Mouse (Mus musculus): ENCODE results near the gene Snrnp35. TPM values are rescaled to one million over a fixed set of nuclear protein-coding genes. Genes with fewer than 3 reads are reported as not detected.

Snrnp35 gene
- polyA plus RNA-seq, 1 experiment: 5.9 TPM

DNA sequence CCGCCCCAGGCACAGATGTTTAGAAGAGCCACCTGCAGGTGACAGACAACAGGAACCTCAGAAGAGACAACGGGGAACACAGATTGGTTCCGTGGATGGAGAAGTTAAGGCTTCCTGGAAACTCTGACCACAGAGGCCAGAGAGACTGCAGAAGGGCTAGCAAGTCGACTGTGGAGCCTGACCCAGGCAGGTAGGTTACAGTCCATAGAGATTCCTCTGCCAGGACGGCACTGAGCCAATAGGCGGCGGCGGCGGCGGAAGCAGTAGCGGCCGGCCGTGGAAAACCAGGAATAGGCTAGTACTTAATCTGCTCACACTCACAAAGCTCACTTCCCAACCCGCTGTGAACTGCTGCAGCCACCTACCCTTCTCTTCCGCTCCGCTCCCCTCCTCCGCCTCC, 53.8 kb downstream of the Snrnp35 start:
- Histone ChIP-seq H3K27ac (ENCODE audit: insufficient read depth, low read depth, low read length) (peak overlapping the region; percentile 88), H3K4me3 (ENCODE audit: insufficient read depth, low read depth, low read length) (peak overlapping the region; percentile 46; the same call in 1 of the 2 replicates), H3K4me1 (ENCODE audit: control insufficient read depth, insufficient read depth, low read length) (peaks cover 4% of the 10 kb centered on the region; the same call in 1 of the 2 replicates), H3K36me3 (ENCODE audit: control insufficient read depth, insufficient read depth, low read length) (no peaks in the 10 kb centered on the region), H3K27me3 (replicated peaks; ENCODE audit: control insufficient read depth, insufficient read depth, low read length) (no peaks in the 10 kb centered on the region)
- TF ChIP-seq POLR2A (IDR thresholded peaks at IDR 0.05; ENCODE audit: low read depth, low read length) (no peak), CTCF (conservative IDR thresholded peaks at IDR 0.05; ENCODE audit: insufficient read depth, insufficient read length, low read depth, low read length) (no peak)
- 4% methylated on average over 17 of the region's 17 CpGs for WGBS
- DNase-seq: peak; percentile 91

DNA sequence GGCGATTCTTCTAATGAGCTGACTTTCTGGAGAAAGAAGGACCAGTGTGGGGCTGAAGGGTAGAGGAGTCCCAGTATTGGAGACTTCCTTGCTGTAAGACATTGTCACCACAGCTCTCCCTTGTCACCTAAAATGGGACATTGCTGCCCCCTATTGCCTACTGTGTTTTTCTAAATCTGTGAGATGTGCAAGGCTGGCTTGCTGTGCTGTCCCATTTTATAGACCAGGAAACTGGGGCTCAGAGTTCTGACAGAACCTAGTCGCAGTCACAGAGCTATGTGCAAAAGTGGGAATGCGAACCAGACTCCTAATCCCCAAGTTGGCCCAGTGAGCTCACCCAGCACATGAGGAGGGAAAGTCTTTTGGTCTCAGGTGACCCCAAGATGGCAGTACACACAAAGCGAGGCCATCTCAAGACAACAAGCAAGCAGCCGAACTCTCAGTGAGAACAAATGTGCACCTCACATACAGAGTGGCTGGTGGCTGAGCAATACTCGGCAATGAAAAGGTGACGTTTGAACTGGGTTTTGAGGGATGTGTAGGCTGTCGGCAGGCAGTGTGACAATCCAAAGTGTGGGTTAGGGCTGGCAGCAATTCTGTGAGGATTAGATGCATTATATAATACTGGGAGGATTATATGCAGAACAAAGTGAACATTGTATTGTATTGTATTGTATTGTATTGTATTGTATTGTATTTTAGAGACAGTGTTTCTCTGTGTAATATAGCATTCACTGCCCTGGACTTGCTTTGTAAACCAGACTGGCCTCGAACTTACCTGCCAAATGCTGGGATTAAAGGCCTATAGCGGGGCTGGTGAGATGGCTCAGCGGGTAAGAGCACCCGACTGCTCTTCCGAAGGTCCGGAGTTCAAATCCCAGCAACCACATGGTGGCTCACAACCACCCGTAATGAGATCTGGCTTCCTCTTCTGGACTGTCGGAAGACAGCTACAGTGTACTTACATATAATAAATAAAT, 56.2 kb downstream of the Snrnp35 start:
- Histone ChIP-seq H3K36me3 (ENCODE audit: control insufficient read depth, insufficient read depth, low read length) (no peaks in the 10 kb centered on the region), H3K4me3 (ENCODE audit: insufficient read depth, low read depth, low read length) (no peak overlapping the region), H3K27ac (ENCODE audit: insufficient read depth, low read depth, low read length) (no peak overlapping the region), H3K27me3 (replicated peaks; ENCODE audit: control insufficient read depth, insufficient read depth, low read length) (no peaks in the 10 kb centered on the region), H3K4me1 (ENCODE audit: control insufficient read depth, insufficient read depth, low read length) (peaks cover 5% of the 10 kb centered on the region; the same call in 1 of the 2 replicates)
- WGBS: 75% methylated on average over 16 of the region's 16 CpGs
- DNase-seq: peak; percentile 88
- TF ChIP-seq POLR2A (IDR thresholded peaks at IDR 0.05; ENCODE audit: low read depth, low read length) (no peak), CTCF (conservative IDR thresholded peaks at IDR 0.05; ENCODE audit: insufficient read depth, insufficient read length, low read depth, low read length) (peak; percentile 68)

DNA sequence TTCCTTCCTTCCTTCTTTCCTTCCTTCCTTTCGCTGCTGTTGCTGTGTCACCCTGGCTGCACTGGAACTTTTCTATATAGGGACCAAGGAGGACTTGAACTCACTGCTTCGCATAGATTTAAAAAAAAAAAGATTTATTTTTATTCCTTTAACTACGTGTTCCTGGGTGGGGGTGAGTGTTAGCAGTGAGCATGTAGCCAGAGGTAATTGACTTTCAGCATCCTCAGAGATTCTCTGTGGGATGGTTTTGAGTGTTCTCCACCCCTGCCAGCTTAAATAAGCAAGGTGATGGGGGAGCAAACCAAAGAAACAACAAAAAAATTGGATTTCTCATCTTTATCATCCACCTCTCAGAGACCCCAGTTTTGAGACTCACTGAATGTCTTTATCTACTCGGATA, 57.0 kb downstream of the Snrnp35 start:
- Histone ChIP-seq H3K27me3 (replicated peaks; ENCODE audit: control insufficient read depth, insufficient read depth, low read length) (no peaks in the 10 kb centered on the region), H3K36me3 (ENCODE audit: control insufficient read depth, insufficient read depth, low read length) (peaks cover 2% of the 10 kb centered on the region; the same call in 1 of the 2 replicates), H3K27ac (ENCODE audit: insufficient read depth, low read depth, low read length) (no peak overlapping the region), H3K4me1 (ENCODE audit: control insufficient read depth, insufficient read depth, low read length) (peaks cover 5% of the 10 kb centered on the region; the same call in 1 of the 2 replicates), H3K4me3 (ENCODE audit: insufficient read depth, low read depth, low read length) (no peak overlapping the region)
- TF ChIP-seq POLR2A (IDR thresholded peaks at IDR 0.05; ENCODE audit: low read depth, low read length) (no peak), CTCF (conservative IDR thresholded peaks at IDR 0.05; ENCODE audit: insufficient read depth, insufficient read length, low read depth, low read length) (no peak)
- 72% methylated on average over 4 of the region's 4 CpGs for WGBS
- no peak for DNase-seq

DNA sequence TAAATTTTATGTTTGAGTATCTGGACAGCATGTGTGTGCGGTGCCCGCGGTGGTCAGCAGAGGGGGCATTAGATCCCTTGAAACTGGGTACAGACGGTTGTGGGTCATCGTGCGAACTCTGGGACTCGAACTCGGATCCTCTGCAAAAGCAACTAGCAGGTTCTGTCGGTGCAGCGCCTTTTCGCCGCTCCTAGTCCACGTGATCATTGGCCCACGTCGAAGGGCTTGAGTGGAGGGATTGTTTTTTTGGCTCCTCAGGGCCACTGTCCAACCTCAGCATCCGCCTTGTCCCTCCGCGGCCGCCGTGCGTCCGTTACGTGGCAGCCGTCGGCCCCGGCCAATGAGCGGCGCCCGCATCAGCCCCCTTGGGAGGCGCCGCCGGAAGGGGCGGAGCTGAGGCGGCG, 57.5 kb downstream of the Snrnp35 start, which contains the start of gene Tmed2:
Tmed2 (plus strand) TSS at position 313 of the 404 bp plus-strand sequence.
- under 1% methylated on average over 35 of the region's 35 CpGs for WGBS
- Histone ChIP-seq H3K27ac (ENCODE audit: insufficient read depth, low read depth, low read length) (peak within 1 kb of the TSS; percentile 47), H3K4me3 (ENCODE audit: insufficient read depth, low read depth, low read length) (peak within 1 kb of the TSS; percentile 66), H3K27me3 (replicated peaks; ENCODE audit: control insufficient read depth, insufficient read depth, low read length) (no peaks in the 10 kb centered on the region), H3K4me1 (ENCODE audit: control insufficient read depth, insufficient read depth, low read length) (peaks cover 5% of the 10 kb centered on the region; the same call in 1 of the 2 replicates), H3K36me3 (ENCODE audit: control insufficient read depth, insufficient read depth, low read length) (peaks cover 2% of the 10 kb centered on the region; the same call in 1 of the 2 replicates)
- DNase-seq: peak; percentile 98
- TF ChIP-seq POLR2A (IDR thresholded peaks at IDR 0.05; ENCODE audit: low read depth, low read length) (no peak), CTCF (conservative IDR thresholded peaks at IDR 0.05; ENCODE audit: insufficient read depth, insufficient read length, low read depth, low read length) (no peak)

Other genes starting within 250 kb of the Snrnp35 start
- gene Pitpnm2, start 233.4 kb upstream of the Snrnp35 start, polyA plus RNA-seq (2012; rRNA removed): 17.3 and 19.8 TPM in 2 replicates
- gene Mphosph9, start 155.2 kb upstream of the Snrnp35 start, polyA plus RNA-seq (2012; rRNA removed): 2.5 and 3.1 TPM in 2 replicates
- gene 2810006K23Rik, start 155.0 kb upstream of the Snrnp35 start, polyA plus RNA-seq (2012; rRNA removed): 7.2 and 8.0 TPM in 2 replicates
- gene Cdk2ap1, start 120.1 kb upstream of the Snrnp35 start, polyA plus RNA-seq (2012; rRNA removed): 76.6 and 79.8 TPM in 2 replicates
- 16.7 and 20.8 TPM in 2 replicates for gene Sbno1, start 57.1 kb upstream of the Snrnp35 start, polyA plus RNA-seq (2012; rRNA removed)
- gene Kmt5a, start 43.2 kb upstream of the Snrnp35 start, polyA plus RNA-seq (2012; rRNA removed): 75.9 and 81.1 TPM in 2 replicates
- 44.3 and 46.3 TPM in 2 replicates for gene Rilpl2, start 4.8 kb upstream of the Snrnp35 start, polyA plus RNA-seq (2012; rRNA removed)
- 10.4 and 12.5 TPM in 2 replicates for gene Rilpl1, start 48.3 kb downstream of the Snrnp35 start, polyA plus RNA-seq (2012; rRNA removed)
- gene Tmed2, start 57.6 kb downstream of the Snrnp35 start, polyA plus RNA-seq (2012; rRNA removed): 97.9 and 128 TPM in 2 replicates
- gene Ddx55, start 69.7 kb downstream of the Snrnp35 start, polyA plus RNA-seq (2012; rRNA removed): 7.4 and 8.9 TPM in 2 replicates
- gene Eif2b1, start 96.0 kb downstream of the Snrnp35 start, polyA plus RNA-seq (2012; rRNA removed): 20.5 and 23.6 TPM in 2 replicates
- 34.5 and 35.1 TPM in 2 replicates for gene Gtf2h3, start 96.0 kb downstream of the Snrnp35 start, polyA plus RNA-seq (2012; rRNA removed)
- gene Atp6v0a2, start 145.4 kb downstream of the Snrnp35 start, polyA plus RNA-seq (2012; rRNA removed): 37.1 and 47.2 TPM in 2 replicates
- gene Dnah10, start 242.0 kb downstream of the Snrnp35 start, polyA plus RNA-seq (2012; rRNA removed): 0.15 and 0.25 TPM in 2 replicates

Measured in kidney, adult 2 months (tissue).